Mouse (Mus musculus): ENCODE data around the gene Mrpl49. TPM values are rescaled to one million over a fixed set of nuclear protein-coding genes. Genes with fewer than 3 reads are reported as not detected.
"Not testable (repeated sequence)": the region's sequence is repeated elsewhere in the genome, so short reads cannot be mapped to it uniquely, and the experiment has no call there.

Mrpl49 gene
- total RNA-seq, 2 experiments from 2014 or later = 41.2 to 41.4 TPM

- not testable (repeated sequence) for DNase-seq
- intact Hi-C loops (cut with DNase I) = loop anchor here (10.0 kb wide), 1 partner anchor 79 kb away; the partner anchor contains the start of gene Pola2
Measured at GRCm38 (mm10) chr19:6044102-6044501, 13.5 kb downstream of the Mrpl49 start.

GRCm38 (mm10) chr19:6042293-6042692 lies 15.3 kb downstream of the Mrpl49 start:
- intact Hi-C loops (cut with DNase I) = loop anchor here (10.0 kb wide), 1 partner anchor 77 kb away; the partner anchor contains the start of gene Pola2
- DNase-seq = no peak

- no peak for DNase-seq
- intact Hi-C loops (cut with DNase I) = loop anchor here (10.0 kb wide), 1 partner anchor 75 kb away; the partner anchor contains the start of gene Pola2
Measured at GRCm38 (mm10) chr19:6040002-6040401, 17.6 kb downstream of the Mrpl49 start.

GRCm38 (mm10) chr19:6038326-6038725 lies 19.3 kb downstream of the Mrpl49 start:
- DNase-seq = no peak
- intact Hi-C loops (cut with DNase I) = no loop called here

GRCm38 (mm10) chr19:6037695-6038094 lies 19.9 kb downstream of the Mrpl49 start:
- no peak for DNase-seq
- intact Hi-C loops (cut with DNase I) = no loop called here

- no peak for DNase-seq
- intact Hi-C loops (cut with DNase I) = no loop called here
Measured at GRCm38 (mm10) chr19:6035966-6036585, 21.5 kb downstream of the Mrpl49 start.

- intact Hi-C loops (cut with DNase I) = no loop called here
- DNase-seq = no peak
Measured at GRCm38 (mm10) chr19:6030520-6031280, 26.9 kb downstream of the Mrpl49 start.

GRCm38 (mm10) chr19:6029426-6029825 lies 28.2 kb downstream of the Mrpl49 start:
- DNase-seq = no peak
- intact Hi-C loops (cut with DNase I) = no loop called here

GRCm38 (mm10) chr19:6028991-6029390 lies 28.6 kb downstream of the Mrpl49 start:
- DNase-seq = no peak
- intact Hi-C loops (cut with DNase I) = no loop called here

- DNase-seq = no peak
Measured at GRCm38 (mm10) chr19:6023930-6024329, 33.7 kb downstream of the Mrpl49 start.

GRCm38 (mm10) chr19:6023059-6023458 lies 34.5 kb downstream of the Mrpl49 start:
- no peak for DNase-seq
- intact Hi-C loops (cut with DNase I) = no loop called here

More at GRCm38 (mm10) chr19:6023930-6024329, 33.7 kb downstream of the Mrpl49 start:
- intact Hi-C loops (cut with DNase I) = no loop called here

- intact Hi-C loops (cut with DNase I) = no loop called here
- no peak for DNase-seq
Measured at GRCm38 (mm10) chr19:6020276-6020675, 37.3 kb downstream of the Mrpl49 start.

- DNase-seq = peak; percentile 88
- intact Hi-C loops (cut with DNase I) = loop anchor here (5.0 kb wide), 1 partner anchor 41 kb away; no protein-coding TSS in a partner anchor
Measured at GRCm38 (mm10) chr19:6018142-6019089, 39.2 kb downstream of the Mrpl49 start.

- intact Hi-C loops (cut with DNase I) = loop anchor here (5.0 kb wide), 1 partner anchor 39 kb away; no protein-coding TSS in a partner anchor
- no peak for DNase-seq
Measured at GRCm38 (mm10) chr19:6016532-6016931, 41.1 kb downstream of the Mrpl49 start.

GRCm38 (mm10) chr19:6015511-6016315 lies 41.9 kb downstream of the Mrpl49 start, which contains the start of gene Capn1:
Gene Capn1 (minus strand): TSS chr19:6015897.
- intact Hi-C loops (cut with DNase I) = loop anchor here (5.0 kb wide), 1 partner anchor 38 kb away; no protein-coding TSS in a partner anchor
- peak; percentile 75 for DNase-seq

GRCm38 (mm10) chr19:6014991-6015510 lies 42.5 kb downstream of the Mrpl49 start:
- intact Hi-C loops (cut with DNase I) = loop anchor here (5.0 kb wide), 1 partner anchor 38 kb away; no protein-coding TSS in a partner anchor
- DNase-seq = peak; percentile 28

GRCm38 (mm10) chr19:6013691-6014090 lies 43.9 kb downstream of the Mrpl49 start:
- DNase-seq = no peak
- intact Hi-C loops (cut with DNase I) = no loop called here

- DNase-seq = no peak
Measured at GRCm38 (mm10) chr19:6009137-6009536, 48.4 kb downstream of the Mrpl49 start.

GRCm38 (mm10) chr19:6007013-6007412 lies 50.6 kb downstream of the Mrpl49 start:
- intact Hi-C loops (cut with DNase I) = no loop called here
- no peak for DNase-seq

More at GRCm38 (mm10) chr19:6009137-6009536, 48.4 kb downstream of the Mrpl49 start:
- intact Hi-C loops (cut with DNase I) = no loop called here
